Mouse (Mus musculus) thymus, postnatal 36 days (tissue): Measurements from ENCODE around the gene Lcn3.
"Not testable (repeated sequence)": the region's sequence is repeated elsewhere in the genome, so short reads cannot be mapped to it uniquely, and the experiment has no call there.

ENCODE experiments used
- DNase-seq, 2 experiments: peaks; one replicate each; pipeline ENCODE4 v3.0.0; 2022; ENCODE audit warnings: mixed read lengths in 2 of 2

Gene Lcn3

GRCm38 (mm10) chr2:25765269-25765668, at the start of gene Lcn3:
Gene Lcn3, plus strand, starts transcription at chr2:25765569.
- no peak for DNase-seq

DNA sequence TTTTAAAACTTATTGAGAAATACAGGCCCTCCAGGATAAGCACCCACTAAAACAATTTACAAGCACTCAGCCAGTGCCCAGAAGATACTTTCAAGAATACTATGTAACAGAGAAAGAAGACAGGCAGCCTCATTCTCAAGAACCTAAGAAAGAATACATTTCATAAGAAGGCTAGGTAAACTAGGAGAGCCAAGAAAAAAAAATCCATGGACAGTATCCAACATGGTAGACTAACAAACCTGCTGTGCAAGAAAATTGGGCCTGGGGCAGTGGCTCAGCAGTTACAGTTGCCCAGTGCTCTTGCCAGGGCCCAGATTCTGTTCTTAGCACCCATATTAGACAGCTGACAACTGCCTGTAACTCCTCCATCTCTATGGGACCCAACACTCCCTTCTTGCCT, 48.1 kb upstream of the Lcn3 start:
- DNase-seq, result no peak

DNA sequence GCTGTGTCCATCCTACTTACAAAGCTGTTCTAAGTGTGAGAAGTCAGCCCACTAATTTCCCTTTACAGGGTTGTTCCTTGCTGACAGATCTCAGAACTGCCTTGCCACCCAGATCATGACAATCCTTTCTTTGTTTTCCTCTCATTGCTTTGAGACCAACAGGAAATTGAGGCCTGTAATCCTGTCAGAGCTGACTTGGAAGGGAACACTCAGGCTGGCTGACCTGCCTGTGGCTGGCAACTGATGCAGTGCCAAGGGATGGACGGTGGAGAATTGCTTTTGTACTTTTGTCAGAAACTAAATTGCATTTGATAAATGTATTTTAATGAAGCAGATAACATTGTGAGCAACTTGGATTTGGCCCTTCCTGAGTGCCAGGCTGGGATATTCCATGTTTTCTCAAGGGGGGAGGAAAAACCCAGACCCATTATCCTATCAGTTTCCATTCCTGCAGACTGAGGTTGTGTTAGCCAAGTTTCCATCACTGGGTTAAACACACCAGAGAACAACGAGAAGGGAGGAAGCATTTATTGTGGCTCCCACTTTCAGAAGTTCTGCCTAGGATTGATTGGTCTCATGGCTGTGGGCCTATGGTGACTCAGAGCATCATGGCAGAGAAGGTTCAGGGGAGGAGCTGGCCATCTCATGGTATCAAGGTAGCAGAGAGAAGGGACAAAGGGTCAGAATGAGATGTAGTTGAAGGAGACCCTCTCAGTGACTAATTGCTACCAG, 32.0 kb upstream of the Lcn3 start:
- DNase-seq, result no peak

DNA sequence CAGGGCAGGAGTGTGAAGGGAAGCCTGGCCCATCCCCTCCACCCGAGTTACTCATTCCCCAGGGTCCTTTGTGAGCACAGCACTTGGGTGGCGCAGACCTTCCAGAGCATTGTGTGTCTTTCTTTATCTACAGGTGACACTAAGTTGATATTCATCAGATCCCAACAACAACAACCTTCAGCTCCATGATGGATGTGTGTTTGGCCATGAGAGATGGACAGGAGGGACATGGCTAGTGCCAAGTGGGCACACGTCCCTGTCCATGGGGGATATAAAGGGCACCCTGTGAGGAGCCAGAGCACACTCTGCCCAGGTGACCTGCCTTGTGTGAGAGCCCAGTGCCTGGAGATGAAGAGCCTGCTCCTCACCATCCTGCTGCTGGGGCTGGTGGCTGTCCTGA, 28.7 kb upstream of the Lcn3 start, which contains the start of gene Obp2b:
TSS of gene Obp2b (plus strand) at position 301 of the 400 bp plus-strand sequence.
- DNase-seq, result not testable (repeated sequence)

- no peak for DNase-seq
Observed at GRCm38 (mm10) chr2:25741671-25742070, 23.7 kb upstream of the Lcn3 start.

GRCm38 (mm10) chr2:25754201-25754600, 11.2 kb upstream of the Lcn3 start:
- DNase-seq, result no peak

DNA sequence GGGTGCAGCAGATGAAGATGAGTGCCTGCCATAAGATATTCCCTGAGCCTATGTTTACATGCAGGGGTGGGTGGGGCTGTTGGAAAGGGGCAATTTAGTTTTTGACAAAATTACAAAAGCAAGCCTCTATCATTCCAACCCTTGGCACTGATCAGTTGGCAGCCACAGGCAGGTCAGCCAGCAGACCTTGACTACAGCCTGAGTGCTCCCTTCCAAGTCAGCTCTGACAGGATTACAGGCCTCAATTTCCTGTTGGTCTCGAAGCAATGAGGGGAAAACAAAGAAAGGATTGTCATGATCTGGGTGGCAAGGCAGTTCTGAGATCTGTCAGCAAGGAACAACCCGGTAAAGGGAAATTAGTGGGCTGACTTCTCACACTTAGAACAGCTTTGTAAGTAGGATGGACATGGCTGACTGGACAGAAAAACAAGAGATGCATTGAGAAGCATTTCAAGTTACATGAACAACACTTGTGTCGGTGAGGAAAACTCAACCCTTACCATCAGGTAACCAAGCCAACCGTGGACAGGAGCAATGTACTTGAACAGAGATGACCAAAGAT, 7.2 kb upstream of the Lcn3 start:
- DNase-seq, result no peak

DNA sequence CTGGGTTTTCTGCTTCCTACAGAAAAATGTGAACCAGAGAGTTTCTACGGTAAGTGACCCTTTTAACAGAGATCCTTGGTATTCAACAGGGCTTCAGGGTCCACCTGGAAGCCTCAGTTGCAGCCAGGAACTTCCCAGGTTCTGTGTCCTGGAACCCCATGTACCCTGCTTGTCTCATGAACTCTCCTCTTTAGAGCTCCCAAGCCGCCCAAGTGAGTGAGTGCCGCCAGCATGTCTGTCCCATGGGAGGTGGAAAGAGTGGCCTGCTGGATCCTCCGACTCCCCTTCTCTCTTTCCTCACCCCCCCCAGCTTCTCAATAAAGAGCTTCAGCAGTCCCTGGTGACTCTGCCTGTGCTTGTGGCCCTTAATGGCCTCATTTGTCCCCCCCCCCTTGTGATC, 2.4 kb downstream of the Lcn3 start:
- DNase-seq, result no peak

DNA sequence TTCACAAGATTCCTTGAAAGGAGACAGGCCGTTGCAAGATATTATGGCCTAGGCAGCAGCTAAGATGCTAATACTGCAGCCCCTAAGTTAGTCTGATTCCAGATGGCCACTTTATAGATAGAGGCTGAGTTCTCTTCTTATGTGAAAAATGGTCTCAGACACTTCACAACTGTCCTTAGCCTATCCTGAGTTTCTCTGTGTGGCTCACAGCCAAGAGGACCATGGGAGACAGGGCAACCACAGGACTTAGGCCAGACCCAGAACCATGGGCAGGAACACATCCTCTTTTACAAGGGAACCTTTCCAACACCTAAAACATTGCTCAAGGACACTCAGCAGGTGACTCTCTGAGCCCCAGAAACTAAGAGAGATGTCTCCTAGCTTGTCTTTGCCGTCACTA, 8.1 kb downstream of the Lcn3 start:
- DNase-seq, result no peak

DNA sequence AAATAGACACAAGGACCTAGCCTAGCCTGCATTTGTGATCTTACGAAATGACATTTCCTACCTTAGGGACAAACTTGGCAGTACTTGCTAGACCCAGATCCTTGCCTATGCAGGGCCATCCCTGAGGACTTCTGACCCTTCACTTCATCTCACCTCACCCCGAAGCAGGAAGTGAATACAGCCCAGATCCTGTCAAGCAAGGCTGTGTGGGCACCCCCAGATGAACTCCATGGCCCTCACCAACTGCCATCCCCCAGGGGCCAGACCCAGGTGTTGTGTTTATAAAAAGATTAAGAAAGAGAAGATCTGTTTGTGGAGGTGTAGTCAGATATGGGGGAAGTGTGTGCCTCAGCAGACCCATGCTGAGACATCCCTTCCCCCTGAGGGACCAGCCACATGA, 9.3 kb downstream of the Lcn3 start:
- no peak for DNase-seq

- DNase-seq, result no peak
Observed at GRCm38 (mm10) chr2:25775991-25776390, 10.6 kb downstream of the Lcn3 start.

- no peak for DNase-seq
Observed at GRCm38 (mm10) chr2:25776717-25777116, 11.3 kb downstream of the Lcn3 start, which contains the start of gene Lcn11. Gene Lcn11, plus strand, starts transcription at chr2:25777017.

GRCm38 (mm10) chr2:25779076-25779475, 13.7 kb downstream of the Lcn3 start:
- no peak for DNase-seq

DNA sequence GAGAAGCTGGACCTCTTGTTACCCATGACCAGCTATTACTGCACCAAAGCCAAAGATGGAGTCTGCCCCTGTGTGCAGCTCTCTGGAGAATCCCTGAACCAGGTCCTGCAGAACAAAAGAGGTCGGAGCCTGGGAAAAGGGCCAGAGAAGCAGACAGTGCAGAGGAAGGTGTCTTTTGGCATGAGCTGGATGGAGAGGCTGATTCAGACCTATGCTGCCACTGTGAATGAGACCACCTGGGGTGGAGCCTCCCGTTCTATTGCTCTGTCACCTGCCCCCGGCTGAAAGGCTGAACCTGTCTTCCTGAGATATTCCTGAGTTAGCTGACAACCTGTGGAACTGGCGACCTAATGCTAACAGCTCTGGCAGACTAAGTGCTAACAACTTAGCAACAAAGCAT, 15.6 kb downstream of the Lcn3 start:
- no peak for DNase-seq

DNA sequence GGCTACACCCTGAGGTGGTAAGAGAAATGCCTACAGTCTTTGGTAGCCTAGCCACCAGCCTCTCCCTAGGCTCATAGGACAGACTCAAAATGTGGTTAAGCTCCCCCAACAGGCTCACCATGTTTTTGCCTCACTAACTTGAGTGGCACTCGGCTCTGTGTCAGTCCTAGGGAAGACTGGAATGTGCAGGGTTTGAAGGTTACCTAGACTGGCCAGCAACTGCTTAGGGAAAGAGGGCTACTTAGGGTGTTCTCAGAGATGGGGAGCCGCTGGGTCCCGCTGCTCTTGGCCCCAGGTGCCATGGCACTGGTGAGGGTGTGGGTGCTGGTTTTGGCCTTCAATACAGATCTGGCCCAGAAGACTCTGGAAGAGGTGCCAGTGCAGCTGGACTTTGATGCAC, 16.6 kb downstream of the Lcn3 start, which contains the start of gene Gm13539:
TSS of gene Gm13539 (plus strand) at position 301 of the 400 bp plus-strand sequence.
- no peak for DNase-seq

DNA sequence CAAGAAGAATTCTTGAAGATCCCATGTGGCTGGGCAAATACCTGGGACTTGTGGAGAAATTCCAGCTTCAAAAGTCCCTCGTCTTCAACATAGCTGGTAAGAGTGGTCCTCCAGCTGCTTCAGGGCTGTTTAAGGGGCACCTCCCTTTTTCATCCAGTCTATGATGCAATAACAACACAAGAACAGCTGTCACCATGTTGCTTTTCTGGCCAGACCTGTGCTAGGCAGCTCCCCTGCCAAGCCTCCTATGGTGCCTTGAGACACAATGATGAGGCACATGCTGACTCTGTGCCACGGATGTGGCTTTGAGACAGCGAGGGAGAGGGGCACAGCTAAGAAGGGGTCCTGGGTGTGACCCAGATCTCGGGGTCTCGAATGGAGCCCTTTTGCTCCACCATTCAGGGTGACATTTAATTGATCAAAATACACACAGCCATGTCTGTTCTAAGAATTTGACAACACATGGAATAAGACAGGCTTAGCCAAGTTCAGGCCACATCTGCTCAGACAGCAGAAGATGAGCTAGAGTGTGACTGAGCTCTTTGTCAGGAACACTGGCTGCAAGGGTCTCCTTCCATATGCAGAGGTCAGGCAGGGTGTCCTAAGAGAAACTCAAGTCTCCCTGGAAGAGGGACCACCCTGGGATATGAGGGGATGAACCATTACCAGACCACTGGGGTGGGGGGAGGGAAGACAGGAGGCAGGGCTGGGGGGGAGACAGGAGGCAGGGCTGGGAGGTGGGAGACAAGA, 20.4 kb downstream of the Lcn3 start:
- no peak for DNase-seq

DNA sequence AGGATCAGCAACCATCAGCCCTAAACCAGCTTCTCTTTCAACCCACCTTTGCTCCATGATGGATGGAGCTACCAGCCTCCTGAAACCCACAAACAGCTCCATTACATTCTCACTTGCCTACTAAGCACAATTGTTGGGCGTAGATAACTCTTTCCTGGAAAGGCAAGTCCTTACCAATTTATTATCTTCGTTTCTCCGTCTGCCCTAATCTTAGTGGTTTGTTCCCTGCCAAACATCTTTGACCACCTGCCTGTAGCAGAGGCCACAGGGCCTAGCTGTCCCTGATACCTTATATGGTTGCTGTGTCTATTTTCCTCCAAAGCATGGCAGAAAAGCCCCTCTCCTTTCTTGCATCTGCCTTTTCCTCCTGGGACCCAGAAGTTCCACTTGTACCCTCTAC, 23.7 kb downstream of the Lcn3 start:
- DNase-seq, result no peak

- no peak for DNase-seq
Observed at GRCm38 (mm10) chr2:25797635-25798034, 32.3 kb downstream of the Lcn3 start.

DNA sequence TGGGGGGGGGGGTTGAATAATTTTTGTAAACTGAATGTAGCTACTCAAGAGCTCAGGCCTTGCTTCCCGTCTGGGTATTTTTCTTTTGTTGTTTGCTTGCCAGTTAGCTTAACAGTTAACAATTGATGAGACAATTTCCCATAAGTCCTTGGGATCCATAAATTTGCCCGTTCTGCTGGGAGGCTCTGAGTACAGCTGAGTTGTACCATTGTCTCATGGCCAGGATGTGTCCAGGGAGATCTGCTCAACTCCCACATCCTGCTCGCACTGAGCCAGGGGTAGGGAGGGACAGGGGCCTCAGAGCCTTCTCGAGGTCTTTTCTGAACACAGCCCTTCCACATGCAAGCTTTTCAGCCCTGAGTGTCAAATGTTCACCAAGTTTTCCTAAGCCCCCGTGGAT, 32.7 kb downstream of the Lcn3 start:
- no peak for DNase-seq

GRCm38 (mm10) chr2:25811711-25812110, 46.3 kb downstream of the Lcn3 start:
- no peak for DNase-seq

DNA sequence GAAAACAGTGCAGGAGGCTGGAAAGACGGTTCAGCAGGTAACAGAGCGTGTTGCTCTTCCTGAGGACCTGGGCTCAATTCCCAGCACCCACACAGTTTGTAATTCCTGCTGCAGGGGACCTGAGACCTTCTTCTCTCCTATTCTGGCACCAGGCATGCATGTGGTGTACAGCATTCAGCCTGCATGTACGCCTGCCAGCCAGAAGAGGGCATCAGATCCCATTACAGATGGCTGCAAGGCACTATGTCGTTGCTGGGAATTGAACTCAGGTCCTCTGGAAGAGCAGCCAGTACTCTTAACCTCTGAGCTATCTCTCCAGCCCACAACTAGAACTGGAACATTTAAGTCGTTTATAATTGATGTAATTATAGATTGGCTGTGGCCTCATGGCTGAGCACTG, 48.0 kb downstream of the Lcn3 start:
- DNase-seq, result no peak

- not testable (repeated sequence) for DNase-seq
Observed at GRCm38 (mm10) chr2:25815748-25816147, 50.4 kb downstream of the Lcn3 start, which contains the start of gene Glt6d1. Gene Glt6d1, minus strand, starts transcription at chr2:25815848.
